Mouse (Mus musculus) MEL-GATA-1-ER (cell line): Measurements from ENCODE around the gene A26c2.

Experiments
- DNase-seq: peaks from one replicate; pipeline ENCODE4 v3.0.0-alpha.2; 2012; ENCODE audit warnings: low read depth; ENCODE audit errors: extremely low read depth

The A26c2 gene

GRCm38 (mm10) chr7:62823573-62823972 is at the start of gene A26c2:
Gene A26c2, minus strand, starts transcription at chr7:62823673.
- DNase-seq: no peak

- DNase-seq: no peak
Measured at GRCm38 (mm10) chr7:62851471-62851870, 28.0 kb upstream of the A26c2 start.
